Mouse (Mus musculus) cerebellum, adult 2 months (tissue): ENCODE data around the gene Tbc1d32. TPM values are rescaled to one million over a fixed set of nuclear protein-coding genes. Genes with fewer than 3 reads are reported as not detected.
"Not testable (repeated sequence)": the region's sequence is repeated elsewhere in the genome, so short reads cannot be mapped to it uniquely, and the experiment has no call there.

Experiments used
- DNase-seq, 2 experiments: peaks; one replicate each; pipeline ENCODE4 v3.0.0; 2021
- H3K27ac ChIP-seq: fragments of 200-500 bp; 2 replicates; pipeline ENCODE4 v1.5.1; 2012; ENCODE audit warnings: low read length, control low read depth, inconsistent platforms; ENCODE audit not compliant: insufficient read depth
- H3K27me3 ChIP-seq: fragments of 200-500 bp; 2 replicates; pipeline ENCODE4 v1.6.1; 2012; ENCODE audit warnings: inconsistent platforms, mild to moderate bottlenecking, low read length, moderate library complexity; ENCODE audit not compliant: control insufficient read depth, insufficient read depth
- H3K4me1 ChIP-seq: fragments of 200-500 bp; 2 replicates; pipeline ENCODE4 v1.6.1; 2011; ENCODE audit warnings: low read length; ENCODE audit not compliant: control insufficient read depth, insufficient read depth
- H3K4me3 ChIP-seq: fragments of 200-500 bp; replicated peaks from 2 replicates; pipeline ENCODE3; 2011; ENCODE audit warnings: mild to moderate bottlenecking, low read depth, low read length, control low read depth; ENCODE audit not compliant: insufficient read depth
- CTCF ChIP-seq: fragments of 200-500 bp; IDR thresholded peaks from 2 replicates; pipeline ENCODE4 v1.5.1; 2011; ENCODE audit warnings: low read depth, mild to moderate bottlenecking, control low read depth, low read length, moderate library complexity, borderline replicate concordance; ENCODE audit not compliant: insufficient read depth
- POLR2A ChIP-seq: fragments of 200-500 bp; IDR thresholded peaks from 2 replicates; pipeline ENCODE4 v1.6.1; 2011; ENCODE audit warnings: low read length, control low read depth, borderline replicate concordance; ENCODE audit not compliant: insufficient read depth
- WGBS: fragments of 180-500 bp; shearing (Covaris S2); methylation state at CpG from one replicate; pipeline ENCODE4 v1.1.7; 2018; 5-methylcytosine and 5-hydroxymethylcytosine counted together
- polyA plus RNA-seq: library from polyadenylated mRNA; depleted of rRNA; stranded (reverse); fragments of >200 nt; gene quantifications from 2 replicates; pipeline ENCODE4 v1.2.3, GENCODE M21; 2012

Gene Tbc1d32
- polyA plus RNA-seq, 1 experiment = 3.5 TPM

GRCm38 (mm10) chr10:56194310-56194709 is 34.2 kb downstream of the Tbc1d32 start:
- H3K27me3 ChIP-seq = no peaks in the 10 kb centered on the region
- no peak for DNase-seq
- no peaks in the 10 kb centered on the region for H3K4me1 ChIP-seq
- 63% methylated on average over 7 of the region's 7 CpGs for WGBS
- no peak for TF ChIP-seq CTCF
- TF ChIP-seq POLR2A = no peak
- H3K4me3 ChIP-seq = no peak overlapping the region
- H3K27ac ChIP-seq = no peak overlapping the region

GRCm38 (mm10) chr10:56181727-56182126 is 46.8 kb downstream of the Tbc1d32 start:
- no peaks in the 10 kb centered on the region for H3K27me3 ChIP-seq
- H3K4me1 ChIP-seq = no peaks in the 10 kb centered on the region
- no peak overlapping the region for H3K27ac ChIP-seq
- no peak for DNase-seq
- 97% methylated on average over 1 of the region's 1 CpGs for WGBS
- TF ChIP-seq POLR2A (no peak), CTCF (no peak)
- no peak overlapping the region for H3K4me3 ChIP-seq

- H3K4me1 ChIP-seq = no peaks in the 10 kb centered on the region
- H3K27ac ChIP-seq = no peak overlapping the region
- WGBS = 74% methylated on average over 5 of the region's 5 CpGs
- no peaks in the 10 kb centered on the region for H3K27me3 ChIP-seq
- TF ChIP-seq POLR2A = no peak
- no peak for TF ChIP-seq CTCF
- no peak for DNase-seq
- H3K4me3 ChIP-seq = no peak overlapping the region
These were observed 55.3 kb downstream of the Tbc1d32 start for GRCm38 (mm10) chr10:56173184-56173583.

- not testable (repeated sequence) for H3K27ac ChIP-seq, H3K27me3 ChIP-seq, H3K4me3 ChIP-seq, H3K4me1 ChIP-seq, DNase-seq
These were observed 60.8 kb downstream of the Tbc1d32 start for GRCm38 (mm10) chr10:56167721-56168120.

GRCm38 (mm10) chr10:56165758-56166157 is 62.7 kb downstream of the Tbc1d32 start:
- H3K4me1 ChIP-seq = no peaks in the 10 kb centered on the region
- DNase-seq = no peak
- TF ChIP-seq POLR2A (no peak), CTCF (no peak)
- 91% methylated on average over 4 of the region's 4 CpGs for WGBS
- H3K4me3 ChIP-seq = no peak overlapping the region
- no peaks in the 10 kb centered on the region for H3K27me3 ChIP-seq
- H3K27ac ChIP-seq = no peak overlapping the region

- H3K27me3 ChIP-seq = no peaks in the 10 kb centered on the region
- no peak overlapping the region for H3K27ac ChIP-seq
- WGBS = 41% methylated on average over 3 of the region's 3 CpGs
- DNase-seq = peak; percentile 13 to 50
- TF ChIP-seq CTCF = no peak
- H3K4me3 ChIP-seq = no peak overlapping the region
- H3K4me1 ChIP-seq = no peaks in the 10 kb centered on the region
These were observed 64.1 kb downstream of the Tbc1d32 start for GRCm38 (mm10) chr10:56164411-56164810.

GRCm38 (mm10) chr10:56158748-56159147 is 69.7 kb downstream of the Tbc1d32 start:
- no peak for TF ChIP-seq CTCF
- TF ChIP-seq POLR2A = no peak
- Histone ChIP-seq H3K27ac (no peak overlapping the region), H3K27me3 (no peaks in the 10 kb centered on the region), H3K4me1 (no peaks in the 10 kb centered on the region), H3K4me3 (no peak overlapping the region)
- whole genome bisulfite sequencing = 28% methylated on average over 2 of the region's 2 CpGs
- no peak for DNase-seq

GRCm38 (mm10) chr10:56158207-56158606 is 70.3 kb downstream of the Tbc1d32 start:
- TF ChIP-seq POLR2A = no peak
- TF ChIP-seq CTCF = no peak
- DNase-seq = no peak
- WGBS = 27% methylated on average over 3 of the region's 3 CpGs
- Histone ChIP-seq H3K27me3 (no peaks in the 10 kb centered on the region), H3K4me3 (no peak overlapping the region), H3K27ac (no peak overlapping the region), H3K4me1 (no peaks in the 10 kb centered on the region)

- Histone ChIP-seq H3K4me3 (no peak overlapping the region), H3K27me3 (no peaks in the 10 kb centered on the region), H3K27ac (no peak overlapping the region), H3K4me1 (no peaks in the 10 kb centered on the region)
- 66% methylated on average over 3 of the region's 3 CpGs for WGBS
- DNase-seq = no peak
- TF ChIP-seq POLR2A = no peak
- TF ChIP-seq CTCF = no peak
These were observed 71.5 kb downstream of the Tbc1d32 start for GRCm38 (mm10) chr10:56156956-56157355.
